Mouse (Mus musculus): ENCODE measurements around the gene Cdk20. TPM values are rescaled to one million over a fixed set of nuclear protein-coding genes. Genes with fewer than 3 reads are reported as not detected.

The Cdk20 gene
- polyA plus RNA-seq (2012; rRNA removed) (3.6 and 3.7 TPM in 2 replicates), polyA plus RNA-seq (2014; fragmentation: Nextera tagmentation; extraction: Ambion mirVana) (2.7 and 3.4 TPM in 2 replicates)

- no peaks in the 10 kb centered on the region for H3K36me3 ChIP-seq (replicated peaks; ENCODE audit: control insufficient read depth, insufficient read depth, low read depth)
- peak; percentile 87 to 94 (median 89) for DNase-seq (ENCODE audit: low read depth in 3 of 3, low spot score in 3 of 3)
- peak within 1 kb of the TSS; percentile 68 for H3K9ac ChIP-seq (replicated peaks)
- ATAC-seq (ENCODE audit: insufficient read depth), result peak; percentile 99
- no peak for TF ChIP-seq EP300 (IDR thresholded peaks at IDR 0.05; ENCODE audit: low read depth)
- TF ChIP-seq CTCF (IDR thresholded peaks at IDR 0.05; ENCODE audit: low read depth), result peak; percentile 92
- peak within 1 kb of the TSS; percentile 75 to 82 for H3K4me3 ChIP-seq (ENCODE audit: insufficient read depth in 1 of 2, low read depth in 2 of 2, low read length in 2 of 2)
- H3K27me3 ChIP-seq (ENCODE audit: control insufficient read depth, insufficient read depth, low read length), result no peaks in the 10 kb centered on the region
- H3K9me3 ChIP-seq (ENCODE audit: control insufficient read depth, low read length), result no peaks in the 10 kb centered on the region
- H3K27ac ChIP-seq, result peak within 1 kb of the TSS; percentile 78
- H3K4me1 ChIP-seq (replicated peaks; ENCODE audit: control insufficient read depth in 2 of 2, insufficient read depth in 2 of 2, low read length in 1 of 2), result peaks cover 7 to 11% of the 10 kb centered on the region in 2 experiments
- under 1% methylated on average over 57 of the region's 57 CpGs for WGBS (ENCODE audit: insufficient replicate concordance)
- H3K4me2 ChIP-seq (ENCODE audit: low read depth), result peak within 1 kb of the TSS; percentile 99
Measured at GRCm38 (mm10) chr13:64432017-64432995, at the start of gene Cdk20. Gene Cdk20, plus strand, starts transcription at chr13:64432314.

GRCm38 (mm10) chr13:64384937-64385336 lies 47.2 kb upstream of the Cdk20 start:
- Histone ChIP-seq H3K4me1 (replicated peaks; ENCODE audit: control insufficient read depth in 2 of 2, insufficient read depth in 2 of 2, low read length in 1 of 2) (peaks cover 0 to 5% of the 10 kb centered on the region in 2 experiments; a peak in 2 of 4 replicates), H3K4me3 (ENCODE audit: insufficient read depth in 1 of 2, low read depth in 2 of 2, low read length in 2 of 2) (no peak overlapping the region), H3K36me3 (replicated peaks; ENCODE audit: control insufficient read depth, insufficient read depth, low read depth) (no peaks in the 10 kb centered on the region), H3K27me3 (ENCODE audit: control insufficient read depth, insufficient read depth, low read length) (no peaks in the 10 kb centered on the region), H3K4me2 (ENCODE audit: low read depth) (no peak overlapping the region), H3K9ac (replicated peaks) (no peak overlapping the region), H3K27ac (no peak overlapping the region), H3K9me3 (ENCODE audit: control insufficient read depth, low read length) (no peaks in the 10 kb centered on the region)
- ATAC-seq (ENCODE audit: insufficient read depth) (no peak), DNase-seq (ENCODE audit: low read depth in 3 of 3, low spot score in 3 of 3) (no peak)
- WGBS (ENCODE audit: insufficient replicate concordance), result 58% methylated on average over 3 of the region's 3 CpGs
- TF ChIP-seq CTCF (IDR thresholded peaks at IDR 0.05; ENCODE audit: low read depth) (no peak), EP300 (IDR thresholded peaks at IDR 0.05; ENCODE audit: low read depth) (no peak)

- Histone ChIP-seq H3K9ac (replicated peaks) (no peak overlapping the region), H3K4me3 (ENCODE audit: insufficient read depth in 1 of 2, low read depth in 2 of 2, low read length in 2 of 2) (no peak overlapping the region), H3K27ac (no peak overlapping the region; the same call in 1 of the 2 replicates), H3K4me2 (ENCODE audit: low read depth) (no peak overlapping the region), H3K4me1 (replicated peaks; ENCODE audit: control insufficient read depth in 2 of 2, insufficient read depth in 2 of 2, low read length in 1 of 2) (peaks cover 0 to 5% of the 10 kb centered on the region in 2 experiments; a peak in 2 of 4 replicates), H3K27me3 (ENCODE audit: control insufficient read depth, insufficient read depth, low read length) (no peaks in the 10 kb centered on the region), H3K9me3 (ENCODE audit: control insufficient read depth, low read length) (no peaks in the 10 kb centered on the region), H3K36me3 (replicated peaks; ENCODE audit: control insufficient read depth, insufficient read depth, low read depth) (no peaks in the 10 kb centered on the region)
- ATAC-seq (ENCODE audit: insufficient read depth), result peak; percentile 82
- peak in 1 of 3 experiments; percentile 36 for DNase-seq (ENCODE audit: low read depth in 3 of 3, low spot score in 3 of 3)
- no peak for TF ChIP-seq CTCF (IDR thresholded peaks at IDR 0.05; ENCODE audit: low read depth)
- TF ChIP-seq EP300 (IDR thresholded peaks at IDR 0.05; ENCODE audit: low read depth), result no peak
- 6% methylated on average over 2 of the region's 2 CpGs for WGBS (ENCODE audit: insufficient replicate concordance)
Measured at GRCm38 (mm10) chr13:64386048-64386447, 46.1 kb upstream of the Cdk20 start.

GRCm38 (mm10) chr13:64388415-64388814 lies 43.7 kb upstream of the Cdk20 start:
- H3K27ac ChIP-seq, result no peak overlapping the region
- H3K27me3 ChIP-seq (ENCODE audit: control insufficient read depth, insufficient read depth, low read length), result no peaks in the 10 kb centered on the region
- TF ChIP-seq CTCF (IDR thresholded peaks at IDR 0.05; ENCODE audit: low read depth) (no peak), EP300 (IDR thresholded peaks at IDR 0.05; ENCODE audit: low read depth) (no peak)
- H3K4me2 ChIP-seq (ENCODE audit: low read depth), result no peak overlapping the region
- no peak overlapping the region for H3K4me3 ChIP-seq (ENCODE audit: insufficient read depth in 1 of 2, low read depth in 2 of 2, low read length in 2 of 2)
- H3K36me3 ChIP-seq (replicated peaks; ENCODE audit: control insufficient read depth, insufficient read depth, low read depth), result no peaks in the 10 kb centered on the region
- H3K9me3 ChIP-seq (ENCODE audit: control insufficient read depth, low read length), result no peaks in the 10 kb centered on the region
- 52% methylated on average over 4 of the region's 4 CpGs for WGBS (ENCODE audit: insufficient replicate concordance)
- no peak for DNase-seq (ENCODE audit: low read depth in 3 of 3, low spot score in 3 of 3)
- no peak overlapping the region for H3K9ac ChIP-seq (replicated peaks)
- no peak for ATAC-seq (ENCODE audit: insufficient read depth)
- H3K4me1 ChIP-seq (replicated peaks; ENCODE audit: control insufficient read depth in 2 of 2, insufficient read depth in 2 of 2, low read length in 1 of 2), result peaks cover 0 to 5% of the 10 kb centered on the region in 2 experiments; a peak in 2 of 4 replicates

GRCm38 (mm10) chr13:64396979-64397378 lies 35.1 kb upstream of the Cdk20 start:
- Histone ChIP-seq H3K4me3 (ENCODE audit: insufficient read depth in 1 of 2, low read depth in 2 of 2, low read length in 2 of 2) (no peak overlapping the region), H3K36me3 (replicated peaks; ENCODE audit: control insufficient read depth, insufficient read depth, low read depth) (no peaks in the 10 kb centered on the region), H3K9me3 (ENCODE audit: control insufficient read depth, low read length) (no peaks in the 10 kb centered on the region), H3K27me3 (ENCODE audit: control insufficient read depth, insufficient read depth, low read length) (no peaks in the 10 kb centered on the region), H3K27ac (no peak overlapping the region), H3K4me2 (ENCODE audit: low read depth) (no peak overlapping the region), H3K9ac (replicated peaks) (no peak overlapping the region), H3K4me1 (replicated peaks; ENCODE audit: control insufficient read depth in 2 of 2, insufficient read depth in 2 of 2, low read length in 1 of 2) (peaks cover 0 to 13% of the 10 kb centered on the region in 2 experiments; a peak in 3 of 4 replicates)
- ATAC-seq (ENCODE audit: insufficient read depth) (no peak), DNase-seq (ENCODE audit: low read depth in 3 of 3, low spot score in 3 of 3) (no peak)
- WGBS (ENCODE audit: insufficient replicate concordance), result 52% methylated on average over 8 of the region's 8 CpGs
- no peak for TF ChIP-seq EP300 (IDR thresholded peaks at IDR 0.05; ENCODE audit: low read depth)
- TF ChIP-seq CTCF (IDR thresholded peaks at IDR 0.05; ENCODE audit: low read depth), result no peak

Data from liver, embryonic 14.5 days (tissue).